In genomic region chr3:116966800-116967199, GRCm38 (mm10) we compare ENCODE assay signal across 11 mouse cellular contexts. TPM values are rescaled to one million over a fixed set of nuclear protein-coding genes. Genes with fewer than 3 reads are reported as not detected.
DNase-seq lines count a peak whose midpoint lies in the region; ATAC-seq and TF ChIP-seq lines count a peak whose summit lies in the region.
"Had no signal": no experiment of that assay in that cellular context is flagged by ENCODE, and none has a peak within 500 bp of the region (broad histone marks: within the 10 kb centered on the region; RNA-seq: fewer than 3 reads in every experiment).

No protein-coding gene starts in this region.

- H3K36me3 ChIP-seq in kidney, embryonic 15.5 days: no peaks in the 10 kb centered on the region
- H3K36me3 ChIP-seq in forebrain, embryonic 16.5 days (ENCODE audit: control insufficient read depth, insufficient read depth): no peaks in the 10 kb centered on the region
- H3K36me3 ChIP-seq in kidney, postnatal 0 days (ENCODE audit: insufficient read depth, low read length): no peaks in the 10 kb centered on the region
- no peaks in the 10 kb centered on the region for H3K36me3 ChIP-seq in midbrain, postnatal 0 days (ENCODE audit: insufficient read depth, low read length)

- H3K9me3 ChIP-seq in kidney, embryonic 15.5 days (replicated peaks): no peaks in the 10 kb centered on the region
- no peaks in the 10 kb centered on the region for H3K9me3 ChIP-seq in forebrain, embryonic 16.5 days (ENCODE audit: control insufficient read depth, low read length)
- no peaks in the 10 kb centered on the region for H3K9me3 ChIP-seq in kidney, postnatal 0 days (replicated peaks; ENCODE audit: low read length)
- H3K9me3 ChIP-seq in midbrain, postnatal 0 days (ENCODE audit: low read length): no peaks in the 10 kb centered on the region

- no peak overlapping the region for H3K9ac ChIP-seq in kidney, embryonic 15.5 days
- 0 out of 2 replicates have a peak overlapping the region, but pooled peaks have one; percentile 22 for H3K9ac ChIP-seq in forebrain, embryonic 16.5 days (replicated peaks; ENCODE audit: low read depth, low read length)
- no peak overlapping the region for H3K9ac ChIP-seq in kidney, postnatal 0 days (ENCODE audit: low read depth, low read length)
- H3K9ac ChIP-seq in midbrain, postnatal 0 days (replicated peaks; ENCODE audit: low read length, poor library complexity, severe bottlenecking): no peak overlapping the region

- no peak overlapping the region for H3K27ac ChIP-seq in kidney, embryonic 15.5 days
- peak overlapping the region; percentile 26; the same call in 1 of the 2 replicates for H3K27ac ChIP-seq in forebrain, embryonic 16.5 days (ENCODE audit: low read length)
- no peak overlapping the region for H3K27ac ChIP-seq in kidney, postnatal 0 days
- H3K27ac ChIP-seq in midbrain, postnatal 0 days (ENCODE audit: low read depth, low read length): peak overlapping the region; percentile 18; the same call in 1 of the 2 replicates

- H3K4me1 ChIP-seq in kidney, embryonic 15.5 days: peaks cover 12% of the 10 kb centered on the region
- peaks cover 24% of the 10 kb centered on the region for H3K4me1 ChIP-seq in forebrain, embryonic 16.5 days (replicated peaks; ENCODE audit: control insufficient read depth, insufficient read depth, low read length)
- no peaks in the 10 kb centered on the region for H3K4me1 ChIP-seq in kidney, postnatal 0 days (replicated peaks; ENCODE audit: insufficient read depth, low read length)
- H3K4me1 ChIP-seq in midbrain, postnatal 0 days (ENCODE audit: insufficient read depth, low read length): peaks cover 2% of the 10 kb centered on the region; the same call in 1 of the 2 replicates

- no peak for TF ChIP-seq CTCF in kidney, postnatal 0 days (IDR thresholded peaks at IDR 0.05; ENCODE audit: low read depth)
- TF ChIP-seq CTCF in midbrain, postnatal 0 days (IDR thresholded peaks at IDR 0.05): no peak

- ATAC-seq in kidney, embryonic 15.5 days (replicated peaks; ENCODE audit: low FRiP score): no peak
- no peak for ATAC-seq in forebrain, embryonic 16.5 days
- no peak for ATAC-seq in kidney, postnatal 0 days (replicated peaks; ENCODE audit: low FRiP score, low read depth)
- no peak for ATAC-seq in midbrain, postnatal 0 days (ENCODE audit: low FRiP score)

- no peak overlapping the region for H3K4me3 ChIP-seq in kidney, embryonic 15.5 days (replicated peaks)
- peak overlapping the region; percentile 36 for H3K4me3 ChIP-seq in forebrain, embryonic 16.5 days (replicated peaks; ENCODE audit: low read length)
- no peak overlapping the region for H3K4me3 ChIP-seq in kidney, postnatal 0 days (replicated peaks; ENCODE audit: low read depth, low read length)
- H3K4me3 ChIP-seq in midbrain, postnatal 0 days (ENCODE audit: low read depth, low read length): 0 out of 2 replicates have a peak overlapping the region, but pooled peaks have one; percentile 6

- H3K4me2 ChIP-seq in kidney, embryonic 15.5 days: no peak overlapping the region
- peak overlapping the region; percentile 43 for H3K4me2 ChIP-seq in forebrain, embryonic 16.5 days (ENCODE audit: low read length)
- H3K4me2 ChIP-seq in kidney, postnatal 0 days (ENCODE audit: low read length): peak overlapping the region; percentile 32
- peak overlapping the region; percentile 35; the same call in 1 of the 2 replicates for H3K4me2 ChIP-seq in midbrain, postnatal 0 days (ENCODE audit: low read depth, low read length, poor library complexity, severe bottlenecking)

- no peaks in the 10 kb centered on the region for H3K27me3 ChIP-seq in kidney, embryonic 15.5 days
- H3K27me3 ChIP-seq in forebrain, embryonic 16.5 days (replicated peaks; ENCODE audit: control insufficient read depth, insufficient read depth, low read length): no peaks in the 10 kb centered on the region
- H3K27me3 ChIP-seq in kidney, postnatal 0 days (ENCODE audit: insufficient read depth, low read length): no peaks in the 10 kb centered on the region
- H3K27me3 ChIP-seq in midbrain, postnatal 0 days (ENCODE audit: insufficient read depth, low read length): no peaks in the 10 kb centered on the region

- 50% methylated on average over 6 of the region's 6 CpGs for WGBS in kidney, embryonic 15.5 days
- 36% methylated on average over 6 of the region's 6 CpGs for whole genome bisulfite sequencing in forebrain, embryonic 16.5 days
- WGBS in kidney, postnatal 0 days: 40% methylated on average over 6 of the region's 6 CpGs
- 55% methylated on average over 6 of the region's 6 CpGs for WGBS in midbrain, postnatal 0 days

- DNase-seq in kidney, adult 11 months: peak; percentile 26
- peak; percentile 57 for DNase-seq in kidney, postnatal 0 days (ENCODE audit: low spot score)
- no peak for DNase-seq in midbrain, postnatal 0 days (ENCODE audit: low spot score)
- DNase-seq in c-Kit-positive CD71-positive TER-119-positive erythroid progenitor cells, embryonic 14.5 days (ENCODE audit: low spot score): no peak
- no peak for DNase-seq in cerebellum, postnatal 25 days
- DNase-seq in embryo, embryonic 11 days: no peak

RNA-seq across cellular contexts. Expression of gene 4930455H04Rik, which starts 1.3 kb away (rescaled TPM):
- not detected in 2 replicates for polyA plus RNA-seq in kidney, embryonic 15.5 days (2015; fragmentation: Nextera tagmentation; extraction: Ambion mirVana)
- not detected in 2 replicates for polyA plus RNA-seq in forebrain, embryonic 16.5 days (2015; fragmentation: Nextera tagmentation; extraction: Ambion mirVana)
- polyA plus RNA-seq in kidney, postnatal 0 days (2015; fragmentation: Nextera tagmentation; extraction: Ambion mirVana): not detected in 2 replicates
- not detected in 2 replicates for total RNA-seq in midbrain, postnatal 0 days (2014; rRNA removed)
- polyA plus RNA-seq in midbrain, postnatal 0 days (2015; fragmentation: Nextera tagmentation; extraction: Ambion mirVana): not detected in 2 replicates
- total RNA-seq: heart, postnatal 36 days; MEL had no signal
- polyA plus RNA-seq: neural tube, embryonic 14.5 days had no signal

RNA-seq across cellular contexts. Expression of gene Palmd, which starts 2.0 kb away (rescaled TPM):
- 2.6 and 2.9 TPM in 2 replicates for polyA plus RNA-seq in kidney, embryonic 15.5 days (2015; fragmentation: Nextera tagmentation; extraction: Ambion mirVana)
- polyA plus RNA-seq in forebrain, embryonic 16.5 days (2015; fragmentation: Nextera tagmentation; extraction: Ambion mirVana): 19.7 and 22.9 TPM in 2 replicates
- polyA plus RNA-seq in kidney, postnatal 0 days (2015; fragmentation: Nextera tagmentation; extraction: Ambion mirVana): 2.8 and 3.3 TPM in 2 replicates
- 3.5 and 10.7 TPM in 2 replicates for total RNA-seq in midbrain, postnatal 0 days (2014; rRNA removed)
- polyA plus RNA-seq in midbrain, postnatal 0 days (2015; fragmentation: Nextera tagmentation; extraction: Ambion mirVana): 6.1 and 6.7 TPM in 2 replicates
- total RNA-seq: MEL had no signal

Comparison
In these comparisons a context has a peak if more than half of its experiments do, and no peak if none do; other contexts are left out.
1. DNase-seq: peak in kidney, adult 11 months (single experiment) and kidney, postnatal 0 days (single experiment); none in midbrain, postnatal 0 days (single experiment), c-Kit-positive CD71-positive TER-119-positive erythroid progenitor cells, embryonic 14.5 days (single experiment), cerebellum, postnatal 25 days (0 of 2) and embryo, embryonic 11 days (single experiment).
2. H3K27ac ChIP-seq: peak in forebrain, embryonic 16.5 days (single experiment) and midbrain, postnatal 0 days (single experiment); none in kidney, embryonic 15.5 days (single experiment) and kidney, postnatal 0 days (single experiment).
3. H3K4me3 ChIP-seq: peak in forebrain, embryonic 16.5 days (single experiment) and midbrain, postnatal 0 days (single experiment); none in kidney, embryonic 15.5 days (single experiment) and kidney, postnatal 0 days (single experiment).